Mouse (Mus musculus) liver, postnatal 0 days (tissue): ENCODE data around the gene Cald1.

ENCODE experiments used
- CTCF ChIP-seq: sonication (generic); IDR thresholded peaks from 2 replicates; pipeline ENCODE4 v1.5.1; 2016; ENCODE audit warnings: antibody characterized with exemption, low read depth
- EP300 ChIP-seq: IDR thresholded peaks from 2 replicates; pipeline ENCODE4 v1.6.1; 2016; ENCODE audit warnings: antibody characterized with exemption, low read depth, mild to moderate bottlenecking

- TF ChIP-seq EP300 (no peak), CTCF (no peak)
Measured at GRCm38 (mm10) chr6:34608603-34609002, 10.3 kb downstream of the Cald1 start.
